8 mouse cellular contexts compared by ENCODE assay signal in the genomic region with DNA sequence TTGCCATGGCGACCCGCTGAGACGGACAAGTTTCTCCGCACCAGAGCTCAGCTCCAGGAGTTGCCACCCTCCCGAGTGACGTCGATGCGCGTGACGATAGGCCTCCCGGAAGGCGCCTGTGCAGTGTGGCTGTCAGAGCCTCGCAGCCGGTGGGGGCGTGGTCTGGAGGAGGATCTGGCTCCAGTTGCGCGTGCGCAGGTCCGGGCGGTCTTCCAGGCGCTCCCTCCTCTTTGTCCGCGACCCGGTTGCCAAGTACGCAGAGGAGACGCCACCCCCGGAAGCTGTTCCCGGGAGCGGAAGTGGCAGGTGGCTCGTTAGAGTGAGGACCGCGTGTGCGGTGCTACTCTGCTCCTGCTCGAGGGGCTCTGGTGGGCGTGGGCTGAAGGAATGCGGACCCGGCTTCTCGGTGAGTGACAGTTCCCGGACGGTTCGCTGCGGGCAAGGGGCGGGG. TPM values are rescaled to one million over a fixed set of nuclear protein-coding genes. Genes with fewer than 3 reads are reported as not detected.
DNase-seq lines count a peak whose midpoint lies in the region; ATAC-seq lines count a peak whose summit lies in the region.

No protein-coding gene starts in this region.

- peak; percentile 100 for DNase-seq in adrenal gland, adult (ENCODE audit: inconsistent age in 2 of 2, low spot score in 1 of 2)
- DNase-seq in embryo, embryonic 10.5 days (ENCODE audit: low spot score) = peak; percentile 99
- peak; percentile 100 for DNase-seq in gastrocnemius, postnatal 14 days
- DNase-seq in left cerebral cortex, postnatal 10 days (ENCODE audit: extremely low spot score in 1 of 2, low spot score in 2 of 2) = peak; percentile 100
- peak; percentile 100 for DNase-seq in right cerebral cortex, postnatal 25 days
- DNase-seq in urinary bladder, postnatal 4 days (ENCODE audit: low spot score in 2 of 2) = peak; percentile 99

- ATAC-seq in inflammation-experienced regulatory T-cells, adult 6 months = peak; percentile 99
- ATAC-seq in megakaryocyte-erythroid progenitor cell, adult 5-6 weeks (replicated peaks; ENCODE audit: low FRiP score, low TSS enrichment, poor library complexity, severe bottlenecking) = peak; percentile 99

- intact Hi-C loops in gastrocnemius, postnatal 14 days (cut with DNase I; ENCODE audit: low total_unique reads) = no loop called here
- intact Hi-C loops in left cerebral cortex, postnatal 10 days (cut with DNase I) = no loop called here

RNA-seq across cellular contexts. Expression of a gene that starts 2.2 kb away (rescaled TPM):
- total RNA-seq in gastrocnemius, postnatal 14 days (2021) = 1 to 10 TPM; 2.6 to 3.4 TPM
- polyA plus RNA-seq in inflammation-experienced regulatory T-cells, adult 6 months (2017; shearing (Covaris generic)) = 1 to 10 TPM; 5.8 to 9.5 (median 6.9) TPM
- total RNA-seq in left cerebral cortex, postnatal 10 days (2021) = 1 to 10 TPM; 5.1 to 5.3 TPM
- total RNA-seq in megakaryocyte-erythroid progenitor cell, adult 5-6 weeks (2014; fragmentation: Nextera tagmentation) = 8.9 and 11.4 TPM in 2 replicates
- 11.7 and 16.5 TPM in 2 replicates for total RNA-seq in megakaryocyte-erythroid progenitor cell, adult 5-6 weeks (2017)

RNA-seq across cellular contexts. Expression of a gene that starts 49.1 kb away (rescaled TPM):
- total RNA-seq in gastrocnemius, postnatal 14 days (2021) = under 1 TPM; 0.07 to 0.08 TPM
- under 1 TPM in 1 of 3 experiments, not detected in 2; 0.20 TPM for polyA plus RNA-seq in inflammation-experienced regulatory T-cells, adult 6 months (2017; shearing (Covaris generic))
- total RNA-seq in left cerebral cortex, postnatal 10 days (2021) = under 1 TPM; 0.24 to 0.26 TPM
- total RNA-seq in megakaryocyte-erythroid progenitor cell, adult 5-6 weeks (2014; fragmentation: Nextera tagmentation) = not detected in 2 replicates
- total RNA-seq in megakaryocyte-erythroid progenitor cell, adult 5-6 weeks (2017) = not detected in 2 replicates

RNA-seq across cellular contexts. Expression of a gene that starts 49.7 kb away (rescaled TPM):
- total RNA-seq in gastrocnemius, postnatal 14 days (2021) = under 1 TPM; 0.25 to 0.27 TPM
- not detected for polyA plus RNA-seq in inflammation-experienced regulatory T-cells, adult 6 months (2017; shearing (Covaris generic))
- 10 to 100 TPM; 59.2 to 70.7 TPM for total RNA-seq in left cerebral cortex, postnatal 10 days (2021)
- not detected in 2 replicates for total RNA-seq in megakaryocyte-erythroid progenitor cell, adult 5-6 weeks (2014; fragmentation: Nextera tagmentation)
- total RNA-seq in megakaryocyte-erythroid progenitor cell, adult 5-6 weeks (2017) = not detected in 2 replicates

Comparison
In these comparisons a context has a peak if more than half of its experiments do, and no peak if none do; other contexts are left out.
1. Peak in every context shown above with its lines: DNase-seq and ATAC-seq.
2. RNA of a gene that starts 49.7 kb away (total RNA-seq): 59.2 to 70.7 TPM in left cerebral cortex, postnatal 10 days; 0.25 to 0.27 TPM in gastrocnemius, postnatal 14 days and not detected in megakaryocyte-erythroid progenitor cell, adult 5-6 weeks; every median in the first group is over 10 times any median in the second.